Mouse (Mus musculus) liver, adult 2 months (tissue): Measurements from ENCODE around the gene Ocrl. TPM values are rescaled to one million over a fixed set of nuclear protein-coding genes. Genes with fewer than 3 reads are reported as not detected.
A peak's percentile ranks its signal among the peaks of the same experiment; 100 is the strongest.

ENCODE experiments used
- DNase-seq: peaks from one replicate; pipeline ENCODE4 v3.0.0-alpha.2; 2011; ENCODE audit warnings: low read depth, low spot score; ENCODE audit errors: extremely low read depth
- H3K27ac ChIP-seq: fragments of 200-500 bp; replicated peaks from 2 replicates; pipeline ENCODE4 v1.5.1; 2012; ENCODE audit warnings: low read depth, mild to moderate bottlenecking, control low read depth, inconsistent platforms, low read length; ENCODE audit not compliant: insufficient read depth
- H3K27me3 ChIP-seq: fragments of 200-500 bp; 2 replicates; pipeline ENCODE4 v1.6.1; 2012; ENCODE audit warnings: mild to moderate bottlenecking, moderate library complexity, low read length, inconsistent platforms; ENCODE audit not compliant: control insufficient read depth, insufficient read depth
- H3K36me3 ChIP-seq: fragments of 200-500 bp; 2 replicates; pipeline ENCODE4 v1.6.1; 2012; ENCODE audit warnings: low read length, inconsistent platforms; ENCODE audit not compliant: control insufficient read depth, insufficient read depth
- H3K4me1 ChIP-seq: fragments of 200-500 bp; 2 replicates; pipeline ENCODE4 v1.6.1; 2011; ENCODE audit warnings: low read length; ENCODE audit not compliant: control insufficient read depth, insufficient read depth
- H3K4me3 ChIP-seq: fragments of 200-500 bp; 2 replicates; pipeline ENCODE4 v1.5.1; 2011; ENCODE audit warnings: low read depth, mild to moderate bottlenecking, control low read depth, low read length, moderate library complexity; ENCODE audit not compliant: insufficient read depth
- H3K79me2 ChIP-seq: fragments of 200-500 bp; 2 replicates; pipeline ENCODE4 v1.6.1; 2012; ENCODE audit warnings: inconsistent platforms, mild to moderate bottlenecking, low read length, moderate library complexity; ENCODE audit not compliant: control insufficient read depth, insufficient read depth
- H3K9ac ChIP-seq: fragments of 200-500 bp; 2 replicates; pipeline ENCODE4 v1.6.1; 2012; ENCODE audit warnings: low read depth, mild to moderate bottlenecking, control low read depth, inconsistent platforms, low read length
- CTCF ChIP-seq: fragments of 200-500 bp; IDR thresholded peaks from 2 replicates; pipeline ENCODE4 v1.5.1; 2011; ENCODE audit warnings: low read depth, low read length, control low read depth
- POLR2A ChIP-seq: fragments of 200-500 bp; IDR thresholded peaks from 2 replicates; pipeline ENCODE4 v1.6.1; 2011; ENCODE audit warnings: low read length, control low read depth; ENCODE audit not compliant: insufficient read depth; ENCODE audit errors: extremely low read depth
- WGBS: fragments of 180-500 bp; shearing (Covaris S2); methylation state at CpG from one replicate; pipeline ENCODE4 v1.1.7; 2018; 5-methylcytosine and 5-hydroxymethylcytosine counted together
- polyA plus RNA-seq: library from polyadenylated mRNA; depleted of rRNA; stranded (reverse); fragments of >200 nt; gene quantifications from 2 replicates; pipeline ENCODE4 v1.2.3, GENCODE M21; 2012
- total RNA-seq: library from RNA; depleted of rRNA; stranded (reverse); fragments of >200 nt; gene quantifications from 2 replicates; pipeline ENCODE4 v1.2.3, GENCODE M21; 2014

Gene Ocrl
- total and polyA plus RNA-seq, 2 experiments = 2.6 to 3.7 TPM

DNA sequence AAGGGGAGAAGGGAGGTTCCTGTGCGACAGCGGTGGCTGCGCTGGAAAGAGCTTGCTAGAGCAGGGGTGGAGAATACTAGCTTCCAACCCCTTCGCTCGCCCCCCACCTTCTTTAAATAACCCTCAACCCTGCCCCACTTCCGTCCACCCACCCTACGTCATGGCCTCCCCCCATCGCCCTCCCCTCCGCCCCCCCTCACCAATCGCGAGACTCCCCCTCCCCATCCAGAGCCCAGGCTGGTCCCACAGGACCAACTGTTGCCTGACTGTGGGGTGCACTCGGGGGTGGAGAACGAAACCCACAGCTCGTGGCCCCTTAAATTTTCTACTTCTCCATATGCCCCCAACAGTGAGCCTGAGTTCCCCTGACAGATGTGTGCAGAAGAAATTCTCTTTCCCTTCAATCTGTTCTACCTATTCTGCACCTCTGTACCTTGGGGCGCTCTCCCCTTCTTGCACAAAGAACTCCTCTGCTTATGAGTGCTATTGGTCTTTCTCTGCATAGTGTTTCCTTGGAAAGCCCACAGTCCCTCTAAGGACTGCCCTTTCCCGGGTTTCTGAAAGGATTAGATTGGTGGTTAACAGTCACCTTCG lies 19.7 kb upstream of the Ocrl start, which contains the start of gene Smarca1:
Gene Smarca1 (minus strand): TSS at position 544 of the 594 bp plus-strand sequence.
- H3K27ac ChIP-seq = no peak within 1 kb of the TSS
- 22% methylated on average over 7 of the region's 17 CpGs for WGBS
- no peaks in the 10 kb centered on the region for H3K36me3 ChIP-seq
- H3K4me3 ChIP-seq = peak within 1 kb of the TSS; percentile 55; the same call in 1 of the 2 replicates
- H3K4me1 ChIP-seq = no peaks in the 10 kb centered on the region
- no peak within 1 kb of the TSS for H3K9ac ChIP-seq
- no peak for DNase-seq
- no peaks in the 10 kb centered on the region for H3K27me3 ChIP-seq
- TF ChIP-seq POLR2A = no peak
- no peaks in the 10 kb centered on the region for H3K79me2 ChIP-seq

DNA sequence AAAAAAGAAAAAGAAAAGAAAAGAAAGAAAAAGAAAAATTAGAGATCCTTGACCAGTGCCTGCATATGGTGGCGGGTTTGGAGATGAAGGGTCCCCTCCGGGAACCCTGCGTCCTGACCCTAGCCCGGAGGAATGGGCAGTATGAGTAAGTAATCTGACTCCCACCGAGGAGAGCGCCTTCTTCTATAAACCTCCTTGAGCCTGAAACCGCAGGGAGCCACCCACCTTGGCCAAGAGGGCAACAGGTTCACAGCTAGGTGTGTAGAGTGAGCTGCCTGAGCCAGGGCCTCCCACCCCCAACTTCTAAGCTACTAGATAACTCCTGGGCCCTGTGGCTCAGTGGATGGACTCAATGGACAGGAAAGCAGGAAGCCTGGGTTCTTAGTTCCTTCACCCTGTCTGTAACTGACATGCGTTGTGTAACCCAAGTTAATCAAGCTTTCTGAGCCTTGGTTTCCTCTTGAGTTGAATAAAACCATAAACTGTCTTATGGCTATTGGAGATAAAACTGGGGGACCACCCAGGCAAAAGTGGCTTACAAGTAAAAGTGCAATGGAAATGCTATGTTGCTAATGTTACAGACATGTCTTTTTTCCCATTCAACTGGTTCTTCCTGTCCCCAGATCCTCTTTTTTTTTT lies 836 bp downstream of the Ocrl start:
- TF ChIP-seq POLR2A = no peak
- no peak for TF ChIP-seq CTCF
- Histone ChIP-seq H3K79me2 (no peaks in the 10 kb centered on the region), H3K4me1 (no peaks in the 10 kb centered on the region), H3K27me3 (no peaks in the 10 kb centered on the region), H3K36me3 (no peaks in the 10 kb centered on the region; the same call in 1 of the 2 replicates), H3K4me3 (peak overlapping the region; percentile 99), H3K27ac (no peak overlapping the region), H3K9ac (0 out of 2 replicates have a peak overlapping the region, but pooled peaks have one; percentile 21)
- peak; percentile 8 for DNase-seq
- 9% methylated on average over 8 of the region's 8 CpGs for WGBS

DNA sequence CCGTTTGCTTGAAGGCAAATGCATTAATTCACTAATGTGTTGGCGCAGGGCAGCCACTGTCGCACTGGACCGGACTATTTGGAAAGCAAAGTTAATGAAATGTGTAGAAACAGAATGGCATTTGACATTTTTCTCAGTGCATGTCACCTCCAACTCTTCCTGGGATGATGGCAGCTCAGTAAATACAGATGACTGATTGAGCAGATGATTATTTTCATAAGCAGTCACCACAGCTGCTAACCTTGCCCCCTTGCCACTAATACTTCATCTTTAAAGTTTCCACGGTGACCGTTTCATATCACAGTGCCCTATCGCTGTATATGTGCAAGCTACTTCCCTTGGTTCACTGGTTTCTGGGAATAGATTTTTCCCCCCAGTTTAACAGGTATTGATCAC lies 1.4 kb downstream of the Ocrl start:
- H3K27ac ChIP-seq = no peak overlapping the region
- H3K4me3 ChIP-seq = no peak overlapping the region
- TF ChIP-seq CTCF (no peak), POLR2A (no peak)
- H3K36me3 ChIP-seq = no peaks in the 10 kb centered on the region; the same call in 1 of the 2 replicates
- no peak overlapping the region for H3K9ac ChIP-seq
- no peaks in the 10 kb centered on the region for H3K4me1 ChIP-seq
- no peaks in the 10 kb centered on the region for H3K27me3 ChIP-seq
- no peak for DNase-seq
- no peaks in the 10 kb centered on the region for H3K79me2 ChIP-seq
- WGBS = 84% methylated on average over 7 of the region's 7 CpGs

DNA sequence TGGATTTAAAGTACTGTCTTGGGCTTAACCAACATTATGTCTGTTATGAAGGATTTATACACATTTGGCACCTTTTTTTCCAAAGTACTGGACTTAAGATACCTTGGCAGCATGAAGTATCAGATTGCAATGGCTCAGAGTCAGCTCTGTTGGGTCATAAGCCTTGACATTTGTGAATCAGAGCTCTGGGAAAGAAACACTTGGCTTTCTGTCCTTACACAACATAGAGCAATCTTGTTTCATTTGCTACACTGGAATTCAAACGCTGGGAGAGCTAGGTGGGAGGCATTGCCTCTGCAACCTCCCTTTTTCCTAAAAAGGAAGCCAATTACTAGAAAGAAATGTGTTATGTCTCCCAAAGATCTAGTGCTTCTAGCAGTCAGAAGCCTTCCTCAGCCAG lies 4.6 kb downstream of the Ocrl start:
- DNase-seq = no peak
- no peak overlapping the region for H3K9ac ChIP-seq
- no peaks in the 10 kb centered on the region; the same call in 1 of the 2 replicates for H3K36me3 ChIP-seq
- H3K79me2 ChIP-seq = no peaks in the 10 kb centered on the region
- no peak for TF ChIP-seq CTCF
- no peak for TF ChIP-seq POLR2A
- no peaks in the 10 kb centered on the region for H3K27me3 ChIP-seq
- 83% methylated on average over 1 of the region's 1 CpGs for WGBS
- no peaks in the 10 kb centered on the region; the same call in 1 of the 2 replicates for H3K4me1 ChIP-seq
- H3K27ac ChIP-seq = no peak overlapping the region
- H3K4me3 ChIP-seq = no peak overlapping the region

DNA sequence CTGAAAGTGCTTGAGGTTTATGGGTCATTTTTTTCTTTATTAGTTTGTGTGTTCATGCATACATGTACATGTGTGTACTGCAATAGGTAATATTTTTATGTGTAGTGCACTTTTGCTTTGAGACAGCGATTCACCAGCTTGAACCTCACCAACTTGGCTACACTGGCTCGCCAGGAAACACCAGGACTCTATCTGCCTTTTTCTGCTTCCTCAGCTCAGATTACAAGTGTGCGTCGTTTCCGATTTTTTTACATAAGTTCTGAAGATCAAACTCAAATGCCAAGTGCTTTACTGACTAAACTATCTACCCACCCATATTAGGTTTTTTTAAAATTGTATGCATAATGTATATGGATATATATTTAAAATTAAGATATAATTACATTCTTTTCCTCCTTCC lies 8.4 kb downstream of the Ocrl start:
- no peak overlapping the region for H3K4me3 ChIP-seq
- H3K27me3 ChIP-seq = no peaks in the 10 kb centered on the region
- H3K9ac ChIP-seq = no peak overlapping the region
- H3K79me2 ChIP-seq = no peaks in the 10 kb centered on the region
- no peak for TF ChIP-seq CTCF
- TF ChIP-seq POLR2A = no peak
- H3K4me1 ChIP-seq = no peaks in the 10 kb centered on the region; the same call in 1 of the 2 replicates
- WGBS = 92% methylated on average over 5 of the region's 5 CpGs
- no peak overlapping the region for H3K27ac ChIP-seq
- H3K36me3 ChIP-seq = no peaks in the 10 kb centered on the region; the same call in 1 of the 2 replicates
- DNase-seq = no peak

DNA sequence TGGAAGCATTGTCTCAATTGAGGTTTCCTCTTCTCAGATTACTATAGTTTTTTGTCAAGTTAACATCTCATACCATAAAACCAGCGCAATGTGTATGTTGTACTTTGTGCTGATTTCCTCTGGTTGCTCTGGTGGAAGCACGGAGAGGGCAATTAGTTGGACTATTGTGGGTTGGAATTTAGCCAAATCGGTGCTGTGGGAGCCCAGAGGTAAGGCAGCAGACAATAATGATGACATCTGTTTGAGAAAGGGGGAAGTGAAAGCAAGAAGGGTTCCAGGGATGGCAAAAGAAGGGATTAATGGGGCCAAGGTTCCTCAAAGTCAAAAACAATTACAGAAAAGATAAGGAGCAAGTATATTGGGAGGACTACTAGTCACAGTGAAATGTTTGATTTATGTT lies 15.8 kb downstream of the Ocrl start:
- H3K27ac ChIP-seq = no peak overlapping the region
- no peak for TF ChIP-seq POLR2A
- no peak for TF ChIP-seq CTCF
- no peak overlapping the region for H3K9ac ChIP-seq
- no peaks in the 10 kb centered on the region for H3K79me2 ChIP-seq
- H3K4me1 ChIP-seq = no peaks in the 10 kb centered on the region
- H3K27me3 ChIP-seq = no peaks in the 10 kb centered on the region
- 28% methylated on average over 3 of the region's 3 CpGs for whole genome bisulfite sequencing
- H3K36me3 ChIP-seq = peaks cover 1% of the 10 kb centered on the region; the same call in 1 of the 2 replicates
- DNase-seq = peak; percentile 0
- H3K4me3 ChIP-seq = no peak overlapping the region
